Mouse (Mus musculus): ENCODE measurements around the gene Timp1. TPM values are rescaled to one million over a fixed set of nuclear protein-coding genes. Genes with fewer than 3 reads are reported as not detected.

Gene Timp1
- 6.1 TPM for polyA plus RNA-seq (2015; fragmentation: Illumina TruSeq; extraction: RNeasy Lipid Tissue Mini Kit (QIAGEN cat#74804); ENCODE audit: insufficient read depth, low replicate concordance)

GRCm38 (mm10) chrX:20869962-20870513 lies at the start of gene Timp1:
Gene Timp1 (plus strand): TSS chrX:20870166.

GRCm38 (mm10) chrX:20920844-20921364 lies 50.9 kb downstream of the Timp1 start, which contains the start of gene Syn1:
Gene Syn1 (minus strand): TSS chrX:20921004.

Other genes starting within 250 kb of the Timp1 start
- 172 TPM for gene Uba1, start 211.8 kb upstream of the Timp1 start, polyA plus RNA-seq (2015; fragmentation: Illumina TruSeq; extraction: RNeasy Lipid Tissue Mini Kit (QIAGEN cat#74804); ENCODE audit: insufficient read depth, low replicate concordance)
- 91.7 TPM for gene Cdk16, start 182.2 kb upstream of the Timp1 start, polyA plus RNA-seq (2015; fragmentation: Illumina TruSeq; extraction: RNeasy Lipid Tissue Mini Kit (QIAGEN cat#74804); ENCODE audit: insufficient read depth, low replicate concordance)
- 34.9 TPM for gene Usp11, start 166.3 kb upstream of the Timp1 start, polyA plus RNA-seq (2015; fragmentation: Illumina TruSeq; extraction: RNeasy Lipid Tissue Mini Kit (QIAGEN cat#74804); ENCODE audit: insufficient read depth, low replicate concordance)
- gene Araf, start 72.4 kb upstream of the Timp1 start, polyA plus RNA-seq (2015; fragmentation: Illumina TruSeq; extraction: RNeasy Lipid Tissue Mini Kit (QIAGEN cat#74804); ENCODE audit: insufficient read depth, low replicate concordance) = 112 TPM
- 0.65 TPM for gene Syn1, start 50.8 kb downstream of the Timp1 start, polyA plus RNA-seq (2015; fragmentation: Illumina TruSeq; extraction: RNeasy Lipid Tissue Mini Kit (QIAGEN cat#74804); ENCODE audit: insufficient read depth, low replicate concordance)
- 103 TPM for gene Cfp, start 61.4 kb downstream of the Timp1 start, polyA plus RNA-seq (2015; fragmentation: Illumina TruSeq; extraction: RNeasy Lipid Tissue Mini Kit (QIAGEN cat#74804); ENCODE audit: insufficient read depth, low replicate concordance)
- 12.3 TPM for gene Elk1, start 80.4 kb downstream of the Timp1 start, polyA plus RNA-seq (2015; fragmentation: Illumina TruSeq; extraction: RNeasy Lipid Tissue Mini Kit (QIAGEN cat#74804); ENCODE audit: insufficient read depth, low replicate concordance)
- gene Uxt, start 91.9 kb downstream of the Timp1 start, polyA plus RNA-seq (2015; fragmentation: Illumina TruSeq; extraction: RNeasy Lipid Tissue Mini Kit (QIAGEN cat#74804); ENCODE audit: insufficient read depth, low replicate concordance) = 37.4 TPM
- gene Zfp182, start 192.2 kb downstream of the Timp1 start, polyA plus RNA-seq (2015; fragmentation: Illumina TruSeq; extraction: RNeasy Lipid Tissue Mini Kit (QIAGEN cat#74804); ENCODE audit: insufficient read depth, low replicate concordance) = 46.6 TPM
- not detected for gene Spaca5, start 198.2 kb downstream of the Timp1 start, polyA plus RNA-seq (2015; fragmentation: Illumina TruSeq; extraction: RNeasy Lipid Tissue Mini Kit (QIAGEN cat#74804); ENCODE audit: insufficient read depth, low replicate concordance)
- 2.2 TPM for gene Zfp300, start 219.4 kb downstream of the Timp1 start, polyA plus RNA-seq (2015; fragmentation: Illumina TruSeq; extraction: RNeasy Lipid Tissue Mini Kit (QIAGEN cat#74804); ENCODE audit: insufficient read depth, low replicate concordance)
- not detected for gene Ssxa1, start 245.7 kb downstream of the Timp1 start, polyA plus RNA-seq (2015; fragmentation: Illumina TruSeq; extraction: RNeasy Lipid Tissue Mini Kit (QIAGEN cat#74804); ENCODE audit: insufficient read depth, low replicate concordance)